Mouse (Mus musculus): Measurements from ENCODE around the gene Mcm7. TPM values are rescaled to one million over a fixed set of nuclear protein-coding genes. Genes with fewer than 3 reads are reported as not detected.

Gene Mcm7
- polyA plus RNA-seq, 1 experiment = 55.4 TPM

DNA sequence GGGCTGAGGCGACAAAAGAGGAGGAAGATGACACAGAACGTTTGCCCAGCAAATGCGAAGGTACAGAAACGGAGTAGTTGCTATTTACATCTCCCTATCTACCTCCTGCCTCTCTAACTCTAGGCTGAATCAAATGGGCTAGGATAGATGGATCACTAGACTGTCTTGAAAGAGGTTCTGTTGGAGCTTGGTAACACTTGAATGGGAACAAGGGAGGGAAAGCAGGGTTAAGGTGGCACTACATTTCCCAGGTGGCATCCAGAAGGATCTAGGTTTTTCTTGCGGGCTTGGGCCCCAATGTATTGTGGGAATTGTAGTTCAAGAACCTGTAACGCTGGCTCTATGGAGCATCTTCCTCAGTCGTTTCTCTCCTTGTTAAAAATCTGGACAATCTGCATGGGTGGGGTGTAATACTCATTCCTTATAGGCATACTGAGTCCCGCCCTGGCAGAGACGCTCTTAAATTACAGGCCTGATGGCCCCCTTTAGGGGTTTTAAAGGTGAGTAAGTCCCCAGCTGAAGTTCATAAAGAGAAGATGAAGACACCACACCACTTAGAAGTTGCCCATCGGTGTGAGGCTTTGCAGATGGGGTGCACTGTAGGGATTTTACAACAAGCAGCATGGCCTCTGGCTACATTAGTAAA lies 15.6 kb upstream of the Mcm7 start:
- Histone ChIP-seq H3K4me3 (peak overlapping the region; percentile 96), H3K79me2 (ENCODE audit: control insufficient read depth, insufficient read depth) (peaks cover 10% of the 10 kb centered on the region), H3K4me2 (ENCODE audit: low read depth) (peak overlapping the region; percentile 96), H3K36me3 (ENCODE audit: control insufficient read depth, insufficient read depth) (no peaks in the 10 kb centered on the region), H3ac (ENCODE audit: control insufficient read depth, insufficient read length) (no peak overlapping the region), H3K27me3 (ENCODE audit: control insufficient read depth, insufficient read depth, insufficient read length) (no peaks in the 10 kb centered on the region)
- TF ChIP-seq MYOG (IDR thresholded peaks at IDR 0.05; ENCODE audit: control insufficient read depth in 1 of 3, insufficient read depth in 1 of 3, insufficient read length in 2 of 3, low read depth in 2 of 3) (no peak), TCF3 (IDR thresholded peaks at IDR 0.05; ENCODE audit: insufficient read length, low read depth) (no peak), TCF12 (IDR thresholded peaks at IDR 0.05; ENCODE audit: insufficient read depth, poor library complexity, severe bottlenecking) (no peak), POLR2AphosphoS2 (IDR thresholded peaks at IDR 0.05; ENCODE audit: insufficient read length, low read depth) (no peak), CEBPB (IDR thresholded peaks at IDR 0.05; ENCODE audit: insufficient read depth, poor library complexity, severe bottlenecking) (no peak), REST (IDR thresholded peaks at IDR 0.05; ENCODE audit: insufficient read depth, insufficient read length) (no peak), E2F4 (IDR thresholded peaks at IDR 0.05; ENCODE audit: insufficient read depth) (no peak), MYOD1 (IDR thresholded peaks at IDR 0.05; ENCODE audit: control insufficient read depth in 1 of 3, insufficient read length in 2 of 3, low read depth in 2 of 3) (no peak), SRF (IDR thresholded peaks at IDR 0.05; ENCODE audit: control insufficient read depth, insufficient read length, low read depth) (no peak), USF1 (IDR thresholded peaks at IDR 0.05; ENCODE audit: low read depth) (no peak), MAX (IDR thresholded peaks at IDR 0.05; ENCODE audit: low read depth) (no peak), POLR2A (IDR thresholded peaks at IDR 0.05; ENCODE audit: insufficient read length, low read depth) (no peak)

DNA sequence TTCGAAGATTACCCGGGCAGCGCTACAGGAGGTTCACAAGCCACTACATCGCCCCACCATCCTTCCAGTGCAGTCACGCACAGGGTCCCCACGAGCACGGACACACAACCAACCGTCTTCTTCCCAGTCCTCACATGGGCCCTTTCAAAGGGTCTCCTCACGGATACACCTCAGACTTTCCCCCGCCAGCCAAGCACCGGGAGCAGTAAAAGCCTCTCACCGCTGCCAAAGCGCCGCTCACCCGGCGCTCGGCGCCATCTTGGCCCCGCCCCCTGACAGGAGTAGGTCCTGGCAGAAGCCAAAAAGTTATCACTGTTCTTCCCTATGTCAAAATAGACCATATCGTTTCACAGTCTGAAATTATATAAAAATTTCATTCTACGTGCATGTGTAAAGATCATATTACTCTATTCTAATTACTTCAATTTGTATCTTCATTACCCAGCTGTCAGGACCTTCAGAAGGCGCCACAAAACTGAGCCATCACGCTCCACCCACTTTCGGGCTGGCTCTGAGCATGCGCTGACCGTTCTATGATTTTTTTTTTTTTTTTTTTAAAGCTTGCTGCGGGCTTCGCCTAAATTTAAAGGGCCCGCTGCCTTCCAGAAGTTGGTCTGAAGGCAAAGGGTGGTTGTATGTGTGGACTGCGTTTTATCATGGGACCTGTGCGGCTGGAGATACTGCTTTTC lies 14.9 kb upstream of the Mcm7 start, which contains the start of the genes Taf6 and Cnpy4:
Gene Taf6, minus strand, starts transcription at position 502 of the 689 bp plus-strand sequence.
Gene Cnpy4, plus strand, starts transcription at position 536 of the 689 bp plus-strand sequence.
- TF ChIP-seq POLR2AphosphoS2 (IDR thresholded peaks at IDR 0.05; ENCODE audit: insufficient read length, low read depth) (peak; percentile 68), POLR2A (IDR thresholded peaks at IDR 0.05; ENCODE audit: insufficient read length, low read depth) (peak; percentile 81), REST (IDR thresholded peaks at IDR 0.05; ENCODE audit: insufficient read depth, insufficient read length) (no peak)
- H3K4me2 ChIP-seq (ENCODE audit: low read depth) = peak within 1 kb of the TSS; percentile 97
- H3K79me2 ChIP-seq (ENCODE audit: control insufficient read depth, insufficient read depth) = peaks cover 10% of the 10 kb centered on the region
- no peak within 1 kb of the TSS for H3ac ChIP-seq (ENCODE audit: control insufficient read depth, insufficient read length)
- no peaks in the 10 kb centered on the region for H3K27me3 ChIP-seq (ENCODE audit: control insufficient read depth, insufficient read depth, insufficient read length)
- peaks cover 6% of the 10 kb centered on the region for H3K36me3 ChIP-seq (ENCODE audit: control insufficient read depth, insufficient read depth)
- peak within 1 kb of the TSS; percentile 96 for H3K4me3 ChIP-seq

DNA sequence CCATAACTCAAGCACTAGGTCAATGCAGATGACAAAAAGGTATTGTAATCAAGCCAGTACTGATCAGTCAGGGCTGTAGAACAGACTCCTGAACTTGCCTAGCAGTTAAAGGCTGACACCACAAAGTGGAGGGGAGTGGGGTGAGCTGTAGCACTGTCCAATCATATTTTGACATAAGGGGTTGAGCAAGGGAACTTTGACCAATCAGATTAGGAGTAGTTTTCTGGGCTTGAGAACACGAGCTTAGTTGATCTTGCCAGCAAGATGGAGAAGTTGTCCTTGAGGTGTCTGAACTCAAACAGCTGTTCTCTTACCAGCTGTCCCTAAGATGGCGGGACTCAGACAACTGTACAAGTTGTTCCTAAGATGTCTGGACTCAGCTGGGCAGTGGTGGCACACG lies 995 bp upstream of the Mcm7 start:
- no peak overlapping the region for H3ac ChIP-seq (ENCODE audit: control insufficient read depth, insufficient read length)
- peak overlapping the region; percentile 67 for H3K4me2 ChIP-seq (ENCODE audit: low read depth)
- peak overlapping the region; percentile 92 for H3K4me3 ChIP-seq
- TF ChIP-seq E2F4 (IDR thresholded peaks at IDR 0.05; ENCODE audit: insufficient read depth) (no peak), TCF12 (IDR thresholded peaks at IDR 0.05; ENCODE audit: insufficient read depth, poor library complexity, severe bottlenecking) (peak; percentile 14), MYOG (IDR thresholded peaks at IDR 0.05; ENCODE audit: control insufficient read depth in 1 of 3, insufficient read depth in 1 of 3, insufficient read length in 2 of 3, low read depth in 2 of 3) (peak in 2 of 3 experiments; percentile 15 to 23), CEBPB (IDR thresholded peaks at IDR 0.05; ENCODE audit: insufficient read depth, poor library complexity, severe bottlenecking) (no peak), MYOD1 (IDR thresholded peaks at IDR 0.05; ENCODE audit: control insufficient read depth in 1 of 3, insufficient read length in 2 of 3, low read depth in 2 of 3) (peak in 1 of 3 experiments; percentile 35)
- H3K27me3 ChIP-seq (ENCODE audit: control insufficient read depth, insufficient read depth, insufficient read length) = no peaks in the 10 kb centered on the region
- peaks cover 19% of the 10 kb centered on the region for H3K79me2 ChIP-seq (ENCODE audit: control insufficient read depth, insufficient read depth)
- H3K36me3 ChIP-seq (ENCODE audit: control insufficient read depth, insufficient read depth) = peaks cover 14% of the 10 kb centered on the region

DNA sequence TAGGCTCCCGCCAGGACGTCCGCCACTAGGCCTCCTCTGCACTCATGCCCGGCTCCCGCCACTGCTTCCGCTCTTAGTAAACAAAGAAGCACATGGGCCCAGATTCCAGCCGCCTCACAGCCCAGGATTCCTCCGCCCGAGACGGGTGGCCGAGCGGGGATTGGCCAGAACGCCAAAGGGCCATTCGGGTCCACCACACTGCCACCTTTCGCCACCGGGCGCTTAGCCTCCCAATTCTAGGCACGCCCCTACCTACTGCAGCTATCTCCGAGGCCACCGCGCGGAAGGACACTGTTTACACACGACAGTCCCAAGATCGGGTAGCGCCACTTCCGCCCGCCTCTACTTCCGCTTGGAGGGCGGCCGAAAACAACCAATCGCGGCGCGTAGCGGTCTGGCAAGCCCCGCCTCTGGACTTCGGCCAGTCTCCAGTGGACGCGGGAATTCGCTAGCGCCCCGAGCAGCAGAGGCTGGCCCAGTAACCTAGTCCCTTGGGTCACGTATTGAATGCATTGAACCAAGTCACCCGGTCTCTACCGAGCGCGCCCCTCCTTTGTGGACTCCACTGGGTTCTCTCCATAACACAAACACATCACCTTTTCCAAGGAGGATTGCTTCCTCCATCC lies 1.2 kb downstream of the Mcm7 start:
- Histone ChIP-seq H3K79me2 (ENCODE audit: control insufficient read depth, insufficient read depth) (peaks cover 19% of the 10 kb centered on the region), H3K4me2 (ENCODE audit: low read depth) (peak overlapping the region; percentile 94), H3K36me3 (ENCODE audit: control insufficient read depth, insufficient read depth) (peaks cover 18% of the 10 kb centered on the region), H3ac (ENCODE audit: control insufficient read depth, insufficient read length) (peak overlapping the region; percentile 34), H3K4me3 (peak overlapping the region; percentile 92), H3K27me3 (ENCODE audit: control insufficient read depth, insufficient read depth, insufficient read length) (no peaks in the 10 kb centered on the region)
- TF ChIP-seq REST (IDR thresholded peaks at IDR 0.05; ENCODE audit: insufficient read depth, insufficient read length) (no peak), TCF3 (IDR thresholded peaks at IDR 0.05; ENCODE audit: insufficient read length, low read depth) (no peak), MAX (IDR thresholded peaks at IDR 0.05; ENCODE audit: low read depth) (peak; percentile 96), POLR2A (IDR thresholded peaks at IDR 0.05; ENCODE audit: insufficient read length, low read depth) (peak; percentile 57), USF1 (IDR thresholded peaks at IDR 0.05; ENCODE audit: low read depth) (peak; percentile 24), MYOG (IDR thresholded peaks at IDR 0.05; ENCODE audit: control insufficient read depth in 1 of 3, insufficient read depth in 1 of 3, insufficient read length in 2 of 3, low read depth in 2 of 3) (peak in 1 of 3 experiments; percentile 33), SRF (IDR thresholded peaks at IDR 0.05; ENCODE audit: control insufficient read depth, insufficient read length, low read depth) (peak; percentile 59), TCF12 (IDR thresholded peaks at IDR 0.05; ENCODE audit: insufficient read depth, poor library complexity, severe bottlenecking) (no peak), POLR2AphosphoS2 (IDR thresholded peaks at IDR 0.05; ENCODE audit: insufficient read length, low read depth) (peak; percentile 54), MYOD1 (IDR thresholded peaks at IDR 0.05; ENCODE audit: control insufficient read depth in 1 of 3, insufficient read length in 2 of 3, low read depth in 2 of 3) (peak in 1 of 3 experiments; percentile 20), E2F4 (IDR thresholded peaks at IDR 0.05; ENCODE audit: insufficient read depth) (peak; percentile 66), CEBPB (IDR thresholded peaks at IDR 0.05; ENCODE audit: insufficient read depth, poor library complexity, severe bottlenecking) (no peak)

All from myocyte (in vitro differentiated cells).